7 mouse cellular contexts compared by ENCODE assay signal in the genomic region with DNA sequence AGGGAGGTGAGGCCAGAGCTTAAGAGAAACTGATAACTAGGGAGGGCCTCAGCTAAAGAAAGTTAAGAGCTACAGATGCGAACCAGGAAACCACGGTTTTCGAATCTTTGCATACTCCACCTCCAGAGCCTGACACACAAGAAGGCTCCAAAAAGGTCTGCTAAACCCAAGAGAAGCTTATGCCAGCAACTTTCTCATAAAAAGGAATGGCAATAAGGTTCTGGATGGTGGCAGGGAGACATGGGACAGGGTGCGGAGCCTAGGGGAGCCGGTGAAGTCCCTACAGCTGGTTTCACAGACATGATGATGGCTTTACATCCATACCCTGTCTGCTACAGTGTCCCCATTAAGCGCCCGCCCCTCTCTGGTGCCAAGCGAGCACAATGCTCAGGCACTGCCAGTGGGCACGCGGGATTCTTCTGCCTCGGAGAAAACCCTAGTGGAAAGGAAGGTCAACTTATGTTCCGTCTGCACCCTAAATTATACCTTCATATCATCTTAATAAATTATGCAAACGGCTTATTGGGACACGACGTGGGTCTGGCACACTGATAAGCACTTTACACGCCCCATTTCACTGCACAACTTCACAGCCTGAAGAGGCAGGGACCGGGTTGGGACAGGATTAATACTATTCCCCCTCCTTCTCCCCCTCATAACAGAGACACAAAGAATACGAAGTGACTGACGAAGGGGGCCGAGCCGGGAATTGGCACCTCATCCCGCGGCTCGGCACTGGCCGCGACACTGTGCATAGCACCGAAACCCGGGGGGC. TPM values are rescaled to one million over a fixed set of nuclear protein-coding genes. Genes with fewer than 3 reads are reported as not detected.
DNase-seq lines count a peak whose midpoint lies in the region; ATAC-seq and TF ChIP-seq lines count a peak whose summit lies in the region.

No protein-coding gene starts in this region.

- ATAC-seq in forebrain, embryonic 14.5 days: peak; percentile 12; the same call in 1 of the 2 replicates
- ATAC-seq in inflammation-experienced regulatory T-cells, adult 6 months: peak; percentile 10
- no peak; the same call in 1 of the 2 replicates for ATAC-seq in lung, embryonic 16.5 days (ENCODE audit: low read depth)

- peak overlapping the region; percentile 100 for H3K4me2 ChIP-seq in CH12.LX (ENCODE audit: insufficient read depth, low read depth, poor library complexity, severe bottlenecking)
- peak overlapping the region; percentile 89 for H3K4me2 ChIP-seq in forebrain, embryonic 14.5 days (ENCODE audit: low read length)
- H3K4me2 ChIP-seq in lung, embryonic 16.5 days (ENCODE audit: low read depth, low read length): peak overlapping the region; percentile 82

- DNase-seq in A20 (ENCODE audit: low read depth, low spot score) (peak; percentile 83), CH12.LX (ENCODE audit: extremely low read depth) (peak; percentile 49)
- peak; percentile 34 to 37 for DNase-seq in cerebellum, adult 18-20 months
- peak; percentile 57 for DNase-seq in forebrain, embryonic 14.5 days (ENCODE audit: low spot score)
- peak; percentile 74 for DNase-seq in retina, postnatal 1 day

- peaks cover 50% of the 10 kb centered on the region for H3K79me2 ChIP-seq in CH12.LX (replicated peaks; ENCODE audit: control insufficient read depth, extremely low read depth, insufficient read depth, poor library complexity, severe bottlenecking)

- H3K9ac ChIP-seq in CH12.LX (ENCODE audit: insufficient read depth, low read depth): peak overlapping the region; percentile 86
- peak overlapping the region; percentile 96 for H3K9ac ChIP-seq in forebrain, embryonic 14.5 days (ENCODE audit: low read length)
- H3K9ac ChIP-seq in lung, embryonic 16.5 days (ENCODE audit: low read length): peak overlapping the region; percentile 97

- no peak for TF ChIP-seq RAD21 in CH12.LX (IDR thresholded peaks at IDR 0.05; ENCODE audit: low read depth, low read length)

- peaks cover 0 to 2% of the 10 kb centered on the region in 2 experiments for H3K36me3 ChIP-seq in CH12.LX (replicated peaks in 1 of 2; ENCODE audit: control insufficient read depth in 1 of 2, insufficient read depth in 1 of 2, low read length in 1 of 2)
- H3K36me3 ChIP-seq in forebrain, embryonic 14.5 days (ENCODE audit: control insufficient read depth, insufficient read depth, low read length): no peaks in the 10 kb centered on the region
- no peaks in the 10 kb centered on the region for H3K36me3 ChIP-seq in lung, embryonic 16.5 days (ENCODE audit: control insufficient read depth, insufficient read depth, low read length)

- H3K27me3 ChIP-seq in CH12.LX (replicated peaks): no peaks in the 10 kb centered on the region
- no peaks in the 10 kb centered on the region for H3K27me3 ChIP-seq in forebrain, embryonic 14.5 days (replicated peaks; ENCODE audit: control insufficient read depth, insufficient read depth, low read length)
- no peaks in the 10 kb centered on the region for H3K27me3 ChIP-seq in lung, embryonic 16.5 days (ENCODE audit: control insufficient read depth, insufficient read depth, low read depth, low read length)

- H3K4me1 ChIP-seq in CH12.LX (ENCODE audit: control insufficient read depth in 1 of 2, insufficient read depth in 2 of 2): peaks cover 2 to 40% of the 10 kb centered on the region in 2 experiments; a peak in 2 of 4 replicates
- peaks cover 13% of the 10 kb centered on the region for H3K4me1 ChIP-seq in forebrain, embryonic 14.5 days (ENCODE audit: control insufficient read depth, insufficient read depth, low read length)
- peaks cover 34% of the 10 kb centered on the region for H3K4me1 ChIP-seq in lung, embryonic 16.5 days (replicated peaks; ENCODE audit: control insufficient read depth, insufficient read depth, low read length)

- WGBS in forebrain, embryonic 14.5 days: 9% methylated on average over 28 of the region's 28 CpGs
- WGBS in lung, embryonic 16.5 days: 2% methylated on average over 28 of the region's 28 CpGs

- H3K4me3 ChIP-seq in CH12.LX (replicated peaks in 1 of 3; ENCODE audit: low read depth in 2 of 3, low read length in 2 of 3, poor library complexity in 1 of 3): peak overlapping the region; percentile 90 to 93 (median 92)
- peak overlapping the region; percentile 100 for H3K4me3 ChIP-seq in forebrain, embryonic 14.5 days (ENCODE audit: low read depth, low read length)
- peak overlapping the region; percentile 96 for H3K4me3 ChIP-seq in lung, embryonic 16.5 days (ENCODE audit: low read length)

- dilution Hi-C loops in CH12.LX (cut with MboI; ENCODE audit: extremely low pct_ligation_motif_present, extremely low pct_unique_long_range_greater_than_20kb, low sequenced_read_pairs): no loop called here

- no peak for TF ChIP-seq POLR2A in CH12.LX (IDR thresholded peaks at IDR 0.05; ENCODE audit: low read depth, low read length)

- no peaks in the 10 kb centered on the region for H3K9me3 ChIP-seq in CH12.LX (replicated peaks; ENCODE audit: low read length)
- no peaks in the 10 kb centered on the region for H3K9me3 ChIP-seq in forebrain, embryonic 14.5 days (replicated peaks; ENCODE audit: control insufficient read depth, low read length)
- no peaks in the 10 kb centered on the region for H3K9me3 ChIP-seq in lung, embryonic 16.5 days (ENCODE audit: control insufficient read depth, low read length)

- H3K27ac ChIP-seq in CH12.LX (ENCODE audit: insufficient read depth, low read depth): peak overlapping the region; percentile 68
- peak overlapping the region; percentile 97 for H3K27ac ChIP-seq in forebrain, embryonic 14.5 days (ENCODE audit: low read depth, low read length)
- peak overlapping the region; percentile 98 for H3K27ac ChIP-seq in lung, embryonic 16.5 days (ENCODE audit: low read length)

- in situ Hi-C loops in CH12.LX (cut with MboI; ENCODE audit: low pct_ligation_motif_present, low pct_unique_long_range_greater_than_20kb, low sequenced_read_pairs): no loop called here

- TF ChIP-seq CTCF in CH12.LX (conservative IDR thresholded peaks at IDR 0.05 in 1 of 2, IDR thresholded peaks at IDR 0.05 in 1 of 2; ENCODE audit: low read depth in 2 of 2, low read length in 2 of 2): no peak

- TF ChIP-seq EP300 in CH12.LX (IDR thresholded peaks at IDR 0.05; ENCODE audit: low read length): no peak

TF ChIP-seq in CH12.LX, 34 proteins besides CTCF, POLR2A, EP300 and RAD21:
- peak; percentile 28; the same call in 1 of the 2 replicates for TF ChIP-seq BHLHE40 (IDR thresholded peaks at IDR 0.05; ENCODE audit: low read depth, low read length)
- 0 out of 2 replicates have a peak, but pooled peaks have one; percentile 38 for TF ChIP-seq MYC (IDR thresholded peaks at IDR 0.05; ENCODE audit: low read depth, low read length)
- TF ChIP-seq MAZ (IDR thresholded peaks at IDR 0.05; ENCODE audit: low read depth, low read length): peak; percentile 59; the same call in 1 of the 2 replicates
- TF ChIP-seq SIN3A (IDR thresholded peaks at IDR 0.05; ENCODE audit: low read length): peak; percentile 72
- TF ChIP-seq GABPA (IDR thresholded peaks at IDR 0.05; ENCODE audit: insufficient replicate concordance, low read depth, low read length): no peak
- TF ChIP-seq ZKSCAN1 (IDR thresholded peaks at IDR 0.05; ENCODE audit: borderline replicate concordance, low read depth, low read length): no peak
- TF ChIP-seq CHD1 (IDR thresholded peaks at IDR 0.05; ENCODE audit: low read depth, low read length): no peak
- 0 out of 2 replicates have a peak, but pooled peaks have one; percentile 23 for TF ChIP-seq MAX (IDR thresholded peaks at IDR 0.05; ENCODE audit: low read length)
- peak; percentile 23; the same call in 1 of the 2 replicates for TF ChIP-seq HCFC1 (IDR thresholded peaks at IDR 0.05; ENCODE audit: low read depth, low read length)
- no peak for TF ChIP-seq TBP (conservative IDR thresholded peaks at IDR 0.05; ENCODE audit: low read depth, low read length)
- no peak for TF ChIP-seq PAX5 (IDR thresholded peaks at IDR 0.05; ENCODE audit: low read length)
- no peak for TF ChIP-seq ETS1 (conservative IDR thresholded peaks at IDR 0.05; ENCODE audit: low read depth, low read length)
- peak; percentile 45; the same call in 1 of the 2 replicates for TF ChIP-seq ELF1 (IDR thresholded peaks at IDR 0.05; ENCODE audit: low read depth, low read length)
- no peak for TF ChIP-seq NRF1 (IDR thresholded peaks at IDR 0.05; ENCODE audit: low read depth, low read length)
- 0 out of 2 replicates have a peak, but pooled peaks have one; percentile 32 for TF ChIP-seq NELFE (IDR thresholded peaks at IDR 0.05; ENCODE audit: low read depth, low read length)

RNA-seq across cellular contexts. Expression of gene Stau1, which starts 0.9 kb away (rescaled TPM):
- 10.3 and 10.5 TPM in 2 replicates for total RNA-seq in CH12.LX (2012; rRNA removed)
- 6.9 and 8.0 TPM in 2 replicates for total RNA-seq in CH12.LX (2014; rRNA removed)
- polyA plus RNA-seq in CH12.LX (2012; ENCODE audit: insufficient read length, low read depth): 30.7 and 36.2 TPM in 2 replicates
- 81.7 and 102 TPM in 2 replicates for polyA plus RNA-seq in forebrain, embryonic 14.5 days (2014; fragmentation: Nextera tagmentation; extraction: Ambion mirVana)
- 10 to 100 TPM; 32.9 to 54.0 (median 51.8) TPM for polyA plus RNA-seq in inflammation-experienced regulatory T-cells, adult 6 months (2017; shearing (Covaris generic))
- polyA plus RNA-seq in lung, embryonic 16.5 days (2015; fragmentation: Nextera tagmentation; extraction: Ambion mirVana): 79.6 and 86.8 TPM in 2 replicates

RNA-seq across cellular contexts. Expression of gene Ddx27, which starts 19.8 kb away (rescaled TPM):
- total RNA-seq in CH12.LX (2012; rRNA removed): 157 and 186 TPM in 2 replicates
- total RNA-seq in CH12.LX (2014; rRNA removed): 137 and 139 TPM in 2 replicates
- 224 and 228 TPM in 2 replicates for polyA plus RNA-seq in CH12.LX (2012; ENCODE audit: insufficient read length, low read depth)
- polyA plus RNA-seq in forebrain, embryonic 14.5 days (2014; fragmentation: Nextera tagmentation; extraction: Ambion mirVana): 23.2 and 27.8 TPM in 2 replicates
- polyA plus RNA-seq in inflammation-experienced regulatory T-cells, adult 6 months (2017; shearing (Covaris generic)): 10 to 100 TPM; 33.6 to 38.9 (median 35.1) TPM
- polyA plus RNA-seq in lung, embryonic 16.5 days (2015; fragmentation: Nextera tagmentation; extraction: Ambion mirVana): 40.5 and 43.6 TPM in 2 replicates
